ENCODE assay signal across 34 mouse cellular contexts in genomic region chr5:147208471-147208870, GRCm38 (mm10). TPM values are rescaled to one million over a fixed set of nuclear protein-coding genes. Genes with fewer than 3 reads are reported as not detected.
DNase-seq lines count a peak whose midpoint lies in the region; ATAC-seq and TF ChIP-seq lines count a peak whose summit lies in the region.
"Had no signal": no experiment of that assay in that cellular context is flagged by ENCODE, and none has a peak within 500 bp of the region (broad histone marks: within the 10 kb centered on the region; RNA-seq: fewer than 3 reads in every experiment).

No protein-coding gene starts in this region.

- DNase-seq in kidney, adult 2 months: no peak
- no peak for DNase-seq in kidney, postnatal 36 days
- DNase-seq in liver, postnatal 0 days: no peak
- peak; percentile 49 for DNase-seq in R1 (ENCODE audit: low read depth, low spot score)
- DNase-seq in lung, postnatal 36 days: no peak
- DNase-seq: adrenal gland, postnatal 36 days; cerebellum, adult 11 months; cerebellum, adult 9-10 months; cerebellum, postnatal 36 days; embryo, embryonic 11 days; gastrocnemius, postnatal 10 days; heart, postnatal 36 days; kidney, adult 9 months; kidney, postnatal 14 days; liver, embryonic 13.5 days; lung, embryonic 14.5 days; lung, postnatal 14 days; right cerebral cortex, postnatal 25 days; spleen, adult 18-20 months had no signal

- TF ChIP-seq POLR2A in kidney, adult 2 months (IDR thresholded peaks at IDR 0.05; ENCODE audit: low read depth, low read length): no peak
- TF ChIP-seq POLR2A in small intestine, adult 2 months (IDR thresholded peaks at IDR 0.05; ENCODE audit: low read depth, low read length): no peak

- H3K27ac ChIP-seq in kidney, adult 2 months (ENCODE audit: insufficient read depth, low read depth, low read length): no peak overlapping the region
- no peak overlapping the region for H3K27ac ChIP-seq in liver, postnatal 0 days (ENCODE audit: low read depth)
- H3K27ac ChIP-seq in liver, embryonic 12.5 days: no peak overlapping the region
- no peak overlapping the region for H3K27ac ChIP-seq in small intestine, adult 2 months (ENCODE audit: insufficient read depth, low read depth, low read length)
- H3K27ac ChIP-seq: embryonic facial prominence, embryonic 12.5 days; forebrain, embryonic 15.5 days; heart, embryonic 10.5 days; heart, embryonic 15.5 days; hindbrain, embryonic 12.5 days; hindbrain, postnatal 0 days; liver, embryonic 13.5 days; midbrain, embryonic 10.5 days; midbrain, embryonic 15.5 days had no signal

- 0 out of 2 replicates have a peak, but pooled peaks cover 3% of the 10 kb centered on the region for H3K9me3 ChIP-seq in liver, postnatal 0 days (ENCODE audit: low read length)
- peaks cover 4% of the 10 kb centered on the region; the same call in 1 of the 2 replicates for H3K9me3 ChIP-seq in liver, embryonic 12.5 days (replicated peaks)
- H3K9me3 ChIP-seq: embryonic facial prominence, embryonic 12.5 days; forebrain, embryonic 15.5 days; heart, embryonic 10.5 days; heart, embryonic 15.5 days; hindbrain, embryonic 12.5 days; liver, embryonic 13.5 days; midbrain, embryonic 10.5 days; midbrain, embryonic 15.5 days had no signal

- no peaks in the 10 kb centered on the region for H3K27me3 ChIP-seq in kidney, adult 2 months (replicated peaks; ENCODE audit: control insufficient read depth, insufficient read depth, low read length)
- no peaks in the 10 kb centered on the region for H3K27me3 ChIP-seq in liver, postnatal 0 days (ENCODE audit: insufficient read depth, low read length)
- peaks cover 10% of the 10 kb centered on the region; the same call in 1 of the 2 replicates for H3K27me3 ChIP-seq in liver, embryonic 12.5 days (replicated peaks)
- peaks cover 2% of the 10 kb centered on the region; the same call in 1 of the 2 replicates for H3K27me3 ChIP-seq in small intestine, adult 2 months (ENCODE audit: control insufficient read depth, insufficient read depth, low read length)
- H3K27me3 ChIP-seq: embryonic facial prominence, embryonic 12.5 days had no signal

- ATAC-seq in liver, postnatal 0 days: no peak
- ATAC-seq in liver, embryonic 12.5 days: no peak
- ATAC-seq in inflammation-experienced regulatory T-cells, adult 6 months: no peak
- ATAC-seq: CD4-positive, CD25-positive, alpha-beta regulatory T cell, adult 4 months; forebrain, embryonic 15.5 days; hindbrain, postnatal 0 days; intestine, embryonic 16.5 days; midbrain, embryonic 15.5 days had no signal

- TF ChIP-seq CTCF in kidney, adult 2 months (conservative IDR thresholded peaks at IDR 0.05; ENCODE audit: insufficient read depth, insufficient read length, low read depth, low read length): 0 out of 2 replicates have a peak, but pooled peaks have one; percentile 12
- 0 out of 2 replicates have a peak, but pooled peaks have one; percentile 18 for TF ChIP-seq CTCF in liver, postnatal 0 days (IDR thresholded peaks at IDR 0.05; ENCODE audit: low read depth)
- peak; percentile 23; the same call in 1 of the 2 replicates for TF ChIP-seq CTCF in small intestine, adult 2 months (IDR thresholded peaks at IDR 0.05; ENCODE audit: extremely low read depth, insufficient read length, insufficient replicate concordance, low read depth, low read length)

- no peaks in the 10 kb centered on the region for H3K4me1 ChIP-seq in kidney, adult 2 months (ENCODE audit: control insufficient read depth, insufficient read depth, low read length)
- no peaks in the 10 kb centered on the region for H3K4me1 ChIP-seq in liver, postnatal 0 days (ENCODE audit: insufficient read depth)
- no peaks in the 10 kb centered on the region for H3K4me1 ChIP-seq in liver, embryonic 12.5 days
- H3K4me1 ChIP-seq in small intestine, adult 2 months (ENCODE audit: control insufficient read depth, insufficient read depth, insufficient read length, low read length): no peaks in the 10 kb centered on the region
- H3K4me1 ChIP-seq: embryonic facial prominence, embryonic 12.5 days; heart, embryonic 10.5 days; heart, embryonic 15.5 days; liver, embryonic 13.5 days had no signal

- no peak overlapping the region for H3K4me3 ChIP-seq in kidney, adult 2 months (ENCODE audit: insufficient read depth, low read depth, low read length)
- H3K4me3 ChIP-seq in liver, postnatal 0 days (ENCODE audit: low read depth, low read length): no peak overlapping the region
- H3K4me3 ChIP-seq in liver, embryonic 12.5 days: no peak overlapping the region
- no peak overlapping the region for H3K4me3 ChIP-seq in small intestine, adult 2 months (ENCODE audit: low read depth, low read length)
- H3K4me3 ChIP-seq: embryonic facial prominence, embryonic 12.5 days; forebrain, embryonic 15.5 days; heart, embryonic 10.5 days; heart, embryonic 15.5 days; hindbrain, embryonic 12.5 days; liver, embryonic 13.5 days; midbrain, embryonic 10.5 days; midbrain, embryonic 15.5 days had no signal

- WGBS in kidney, adult 2 months: 64% methylated on average over 2 of the region's 2 CpGs
- WGBS in liver, postnatal 0 days (ENCODE audit: insufficient replicate concordance): 50% methylated on average over 2 of the region's 2 CpGs
- 56% methylated on average over 2 of the region's 2 CpGs for WGBS in liver, embryonic 12.5 days (ENCODE audit: insufficient replicate concordance)
- WGBS in small intestine, adult 2 months: 60% methylated on average over 2 of the region's 2 CpGs

- no peak for TF ChIP-seq EP300 in liver, postnatal 0 days (IDR thresholded peaks at IDR 0.05; ENCODE audit: low read depth)

- no peak overlapping the region for H3K4me2 ChIP-seq in liver, postnatal 0 days (ENCODE audit: low read depth, low read length)
- H3K4me2 ChIP-seq in liver, embryonic 12.5 days: no peak overlapping the region
- H3K4me2 ChIP-seq: embryonic facial prominence, embryonic 12.5 days; forebrain, embryonic 15.5 days; heart, embryonic 15.5 days; hindbrain, embryonic 12.5 days; liver, embryonic 13.5 days; lung, embryonic 14.5 days; midbrain, embryonic 15.5 days had no signal

- no peak overlapping the region for H3K9ac ChIP-seq in liver, postnatal 0 days (replicated peaks)
- no peak overlapping the region for H3K9ac ChIP-seq in liver, embryonic 12.5 days
- H3K9ac ChIP-seq: embryonic facial prominence, embryonic 12.5 days; forebrain, embryonic 15.5 days; heart, embryonic 15.5 days; hindbrain, embryonic 12.5 days; liver, embryonic 13.5 days; lung, embryonic 14.5 days; midbrain, embryonic 15.5 days had no signal

- H3K36me3 ChIP-seq in kidney, adult 2 months (ENCODE audit: control insufficient read depth, insufficient read depth, low read length): no peaks in the 10 kb centered on the region
- H3K36me3 ChIP-seq in liver, postnatal 0 days (replicated peaks; ENCODE audit: insufficient read depth, low read length): no peaks in the 10 kb centered on the region
- no peaks in the 10 kb centered on the region for H3K36me3 ChIP-seq in liver, embryonic 12.5 days
- no peaks in the 10 kb centered on the region for H3K36me3 ChIP-seq in small intestine, adult 2 months (ENCODE audit: control insufficient read depth, insufficient read depth, low read length)
- H3K36me3 ChIP-seq: embryonic facial prominence, embryonic 12.5 days; forebrain, embryonic 15.5 days; heart, embryonic 10.5 days; heart, embryonic 15.5 days; hindbrain, embryonic 12.5 days; liver, embryonic 13.5 days; midbrain, embryonic 10.5 days; midbrain, embryonic 15.5 days had no signal

RNA-seq across cellular contexts. Expression of gene Gsx1, which starts 20.0 kb away (rescaled TPM):
- polyA plus RNA-seq in kidney, adult 2 months (2012; rRNA removed): not detected in 2 replicates
- not detected in 2 replicates for polyA plus RNA-seq in liver, postnatal 0 days (2015; fragmentation: Nextera tagmentation; extraction: Ambion mirVana)
- polyA plus RNA-seq in liver, embryonic 12.5 days (2016; fragmentation: Nextera tagmentation; extraction: Ambion mirVana): not detected in 2 replicates
- not detected in 2 replicates for polyA plus RNA-seq in small intestine, adult 2 months (2012; rRNA removed)
- not detected for polyA plus RNA-seq in inflammation-experienced regulatory T-cells, adult 6 months (2017; shearing (Covaris generic))
- polyA plus RNA-seq: CD4-positive, CD25-positive, alpha-beta regulatory T cell, adult 4 months; heart, embryonic 10.5 days; heart, embryonic 15.5 days; intestine, embryonic 16.5 days; limb, embryonic 11.5 days; liver, embryonic 13.5 days; lung, embryonic 14.5 days; stomach, embryonic 16.5 days had no signal
